Mouse (Mus musculus): ENCODE measurements around the gene Perp. TPM values are rescaled to one million over a fixed set of nuclear protein-coding genes. Genes with fewer than 3 reads are reported as not detected.

Perp gene
- polyA plus RNA-seq, 1 experiment from 2014 or later, result 237 TPM

- H3K27ac ChIP-seq (replicated peaks; ENCODE audit: low read depth, low read length), result no peak overlapping the region
- ATAC-seq (ENCODE audit: low read depth), result no peak
- 82% methylated on average over 6 of the region's 6 CpGs for WGBS
Measured at GRCm38 (mm10) chr10:18878111-18878510, 33.3 kb downstream of the Perp start.

GRCm38 (mm10) chr10:18879160-18879559, 34.3 kb downstream of the Perp start:
- Histone ChIP-seq H3K9me3 (ENCODE audit: control insufficient read depth, low read length) (no peaks in the 10 kb centered on the region), H3K27me3 (replicated peaks; ENCODE audit: control insufficient read depth, insufficient read depth, low read length) (no peaks in the 10 kb centered on the region), H3K36me3 (ENCODE audit: control insufficient read depth, insufficient read depth, low read length) (no peaks in the 10 kb centered on the region), H3K4me3 (ENCODE audit: low read depth, low read length) (no peak overlapping the region), H3K9ac (ENCODE audit: low read depth, low read length) (no peak overlapping the region), H3K4me2 (ENCODE audit: low read depth, low read length) (no peak overlapping the region), H3K27ac (replicated peaks; ENCODE audit: low read depth, low read length) (no peak overlapping the region), H3K4me1 (ENCODE audit: control insufficient read depth, insufficient read depth, low read length) (no peaks in the 10 kb centered on the region)
- no peak for ATAC-seq (ENCODE audit: low read depth)
- no peak for DNase-seq (ENCODE audit: low spot score)
- WGBS, result 74% methylated on average over 4 of the region's 4 CpGs

More at GRCm38 (mm10) chr10:18878111-18878510, 33.3 kb downstream of the Perp start:
- no peaks in the 10 kb centered on the region for H3K27me3 ChIP-seq (replicated peaks; ENCODE audit: control insufficient read depth, insufficient read depth, low read length)
- no peak overlapping the region for H3K4me3 ChIP-seq (ENCODE audit: low read depth, low read length)
- H3K4me2 ChIP-seq (ENCODE audit: low read depth, low read length), result no peak overlapping the region
- H3K4me1 ChIP-seq (ENCODE audit: control insufficient read depth, insufficient read depth, low read length), result no peaks in the 10 kb centered on the region
- no peaks in the 10 kb centered on the region for H3K36me3 ChIP-seq (ENCODE audit: control insufficient read depth, insufficient read depth, low read length)
- peak; percentile 38 for DNase-seq (ENCODE audit: low spot score)
- H3K9me3 ChIP-seq (ENCODE audit: control insufficient read depth, low read length), result no peaks in the 10 kb centered on the region
- no peak overlapping the region for H3K9ac ChIP-seq (ENCODE audit: low read depth, low read length)

DNA sequence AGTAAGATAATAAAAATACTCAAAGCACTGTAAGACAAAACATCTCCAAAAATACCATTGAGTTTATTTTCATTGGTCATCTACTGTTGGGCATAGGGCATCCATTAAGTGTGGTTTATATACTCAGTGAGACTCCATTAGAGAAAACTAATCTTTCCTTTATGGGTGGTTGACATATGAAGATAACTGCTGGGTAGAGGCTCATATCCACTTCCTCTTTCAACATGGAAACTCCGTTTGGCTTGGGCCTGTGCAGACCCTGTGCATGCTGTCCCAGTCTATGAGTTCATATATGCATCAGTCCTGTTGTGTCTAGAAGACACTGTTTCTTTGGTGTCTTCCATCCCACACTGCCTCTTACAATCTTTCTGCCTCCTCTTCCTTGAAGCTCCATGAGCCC, 34.9 kb downstream of the Perp start:
- 83% methylated on average over 1 of the region's 1 CpGs for WGBS

DNA sequence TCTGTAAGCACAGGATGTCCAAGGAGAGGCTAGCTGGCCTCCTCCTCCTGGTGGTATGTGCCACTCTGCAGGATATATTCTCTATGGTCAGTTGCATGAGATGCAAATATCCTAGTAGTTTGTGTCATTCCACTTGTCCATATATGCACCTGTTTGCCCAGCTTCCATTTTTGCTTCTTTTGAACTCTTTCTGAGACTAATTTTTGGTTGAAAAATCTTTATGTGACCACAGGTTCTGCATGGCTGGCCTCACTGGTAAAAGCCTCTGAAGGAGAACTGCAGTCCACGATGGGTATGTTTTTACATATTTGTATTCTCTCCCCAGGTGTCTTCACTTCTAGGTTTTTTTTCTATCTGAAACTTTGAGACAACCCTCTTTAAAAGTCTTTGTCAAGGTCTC, 37.4 kb downstream of the Perp start:
- no peaks in the 10 kb centered on the region for H3K36me3 ChIP-seq (ENCODE audit: control insufficient read depth, insufficient read depth, low read length)

More for the DNA sequence above, 34.9 kb downstream of the Perp start:
- Histone ChIP-seq H3K27ac (replicated peaks; ENCODE audit: low read depth, low read length) (no peak overlapping the region), H3K27me3 (replicated peaks; ENCODE audit: control insufficient read depth, insufficient read depth, low read length) (no peaks in the 10 kb centered on the region), H3K36me3 (ENCODE audit: control insufficient read depth, insufficient read depth, low read length) (no peaks in the 10 kb centered on the region), H3K4me1 (ENCODE audit: control insufficient read depth, insufficient read depth, low read length) (no peaks in the 10 kb centered on the region), H3K4me3 (ENCODE audit: low read depth, low read length) (no peak overlapping the region), H3K9me3 (ENCODE audit: control insufficient read depth, low read length) (no peaks in the 10 kb centered on the region), H3K4me2 (ENCODE audit: low read depth, low read length) (no peak overlapping the region), H3K9ac (ENCODE audit: low read depth, low read length) (no peak overlapping the region)
- DNase-seq (ENCODE audit: low spot score), result no peak
- no peak for ATAC-seq (ENCODE audit: low read depth)

GRCm38 (mm10) chr10:18886918-18887625, 42.3 kb downstream of the Perp start:
- ATAC-seq (ENCODE audit: low read depth) (no peak), DNase-seq (ENCODE audit: low spot score) (peak; percentile 49)
- Histone ChIP-seq H3K4me1 (ENCODE audit: control insufficient read depth, insufficient read depth, low read length) (no peaks in the 10 kb centered on the region), H3K36me3 (ENCODE audit: control insufficient read depth, insufficient read depth, low read length) (no peaks in the 10 kb centered on the region), H3K4me2 (ENCODE audit: low read depth, low read length) (no peak overlapping the region), H3K27me3 (replicated peaks; ENCODE audit: control insufficient read depth, insufficient read depth, low read length) (no peaks in the 10 kb centered on the region), H3K9me3 (ENCODE audit: control insufficient read depth, low read length) (no peaks in the 10 kb centered on the region), H3K4me3 (ENCODE audit: low read depth, low read length) (no peak overlapping the region), H3K9ac (ENCODE audit: low read depth, low read length) (no peak overlapping the region), H3K27ac (replicated peaks; ENCODE audit: low read depth, low read length) (no peak overlapping the region)
- 73% methylated on average over 4 of the region's 4 CpGs for WGBS

More for the DNA sequence above, 37.4 kb downstream of the Perp start:
- no peak overlapping the region for H3K9ac ChIP-seq (ENCODE audit: low read depth, low read length)
- H3K4me3 ChIP-seq (ENCODE audit: low read depth, low read length), result no peak overlapping the region
- H3K4me2 ChIP-seq (ENCODE audit: low read depth, low read length), result no peak overlapping the region
- DNase-seq (ENCODE audit: low spot score) (no peak), ATAC-seq (ENCODE audit: low read depth) (no peak)
- H3K27ac ChIP-seq (replicated peaks; ENCODE audit: low read depth, low read length), result no peak overlapping the region
- H3K4me1 ChIP-seq (ENCODE audit: control insufficient read depth, insufficient read depth, low read length), result no peaks in the 10 kb centered on the region
- WGBS, result 91% methylated on average over 1 of the region's 1 CpGs
- H3K27me3 ChIP-seq (replicated peaks; ENCODE audit: control insufficient read depth, insufficient read depth, low read length), result no peaks in the 10 kb centered on the region
- no peaks in the 10 kb centered on the region for H3K9me3 ChIP-seq (ENCODE audit: control insufficient read depth, low read length)

DNA sequence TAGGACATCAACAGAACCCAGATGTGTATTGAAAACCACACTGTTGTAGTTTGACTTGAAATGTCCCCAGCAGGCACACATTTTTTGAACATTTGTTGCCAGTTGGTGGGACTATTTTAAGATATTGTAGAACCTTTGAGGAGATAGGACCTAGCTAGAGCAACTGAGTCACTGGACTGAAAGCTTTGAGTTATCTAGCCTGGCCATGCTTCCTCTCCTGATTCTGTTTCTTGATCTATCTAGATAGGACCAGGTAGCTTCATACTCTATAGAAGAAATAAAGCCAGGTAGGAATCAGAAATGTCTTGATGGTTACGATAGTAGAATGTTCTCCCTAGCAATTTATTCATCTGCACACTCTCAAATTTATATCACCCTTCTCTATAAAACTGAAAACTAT, 43.9 kb downstream of the Perp start:
- ATAC-seq (ENCODE audit: low read depth) (no peak), DNase-seq (ENCODE audit: low spot score) (no peak)
- Histone ChIP-seq H3K27ac (replicated peaks; ENCODE audit: low read depth, low read length) (no peak overlapping the region), H3K9me3 (ENCODE audit: control insufficient read depth, low read length) (no peaks in the 10 kb centered on the region), H3K4me1 (ENCODE audit: control insufficient read depth, insufficient read depth, low read length) (no peaks in the 10 kb centered on the region), H3K36me3 (ENCODE audit: control insufficient read depth, insufficient read depth, low read length) (no peaks in the 10 kb centered on the region), H3K9ac (ENCODE audit: low read depth, low read length) (no peak overlapping the region), H3K27me3 (replicated peaks; ENCODE audit: control insufficient read depth, insufficient read depth, low read length) (no peaks in the 10 kb centered on the region), H3K4me3 (ENCODE audit: low read depth, low read length) (no peak overlapping the region), H3K4me2 (ENCODE audit: low read depth, low read length) (no peak overlapping the region)
- 100% methylated on average over 1 of the region's 1 CpGs for WGBS

DNA sequence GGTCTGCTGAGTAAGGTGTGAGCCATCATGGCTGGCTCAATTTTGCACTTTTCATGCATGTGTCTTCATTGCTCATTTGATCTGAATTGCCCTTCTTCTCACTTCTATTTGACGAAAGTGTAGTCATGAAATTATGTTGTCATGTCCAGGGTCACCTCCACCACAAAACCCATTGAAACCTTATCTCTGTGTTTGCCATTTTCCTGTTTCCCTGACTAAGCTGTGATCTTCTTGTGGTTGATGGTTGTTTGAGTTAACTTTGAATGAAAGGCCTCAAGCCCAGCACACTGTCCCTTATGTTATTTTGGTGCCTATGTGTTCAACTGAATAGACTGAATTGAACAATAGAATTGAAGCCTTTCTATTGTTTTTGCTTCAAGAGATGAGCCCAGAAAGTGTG, 44.4 kb downstream of the Perp start:
- no peaks in the 10 kb centered on the region for H3K9me3 ChIP-seq (ENCODE audit: control insufficient read depth, low read length)
- no peak for ATAC-seq (ENCODE audit: low read depth)
- no peaks in the 10 kb centered on the region for H3K36me3 ChIP-seq (ENCODE audit: control insufficient read depth, insufficient read depth, low read length)
- no peak for DNase-seq (ENCODE audit: low spot score)
- 79% methylated on average over 1 of the region's 1 CpGs for WGBS
- no peak overlapping the region for H3K4me3 ChIP-seq (ENCODE audit: low read depth, low read length)
- H3K27ac ChIP-seq (replicated peaks; ENCODE audit: low read depth, low read length), result no peak overlapping the region
- no peak overlapping the region for H3K9ac ChIP-seq (ENCODE audit: low read depth, low read length)
- no peak overlapping the region for H3K4me2 ChIP-seq (ENCODE audit: low read depth, low read length)
- H3K27me3 ChIP-seq (replicated peaks; ENCODE audit: control insufficient read depth, insufficient read depth, low read length), result no peaks in the 10 kb centered on the region
- H3K4me1 ChIP-seq (ENCODE audit: control insufficient read depth, insufficient read depth, low read length), result no peaks in the 10 kb centered on the region

GRCm38 (mm10) chr10:18891110-18891509, 46.3 kb downstream of the Perp start:
- H3K27me3 ChIP-seq (replicated peaks; ENCODE audit: control insufficient read depth, insufficient read depth, low read length), result no peaks in the 10 kb centered on the region
- H3K27ac ChIP-seq (replicated peaks; ENCODE audit: low read depth, low read length), result no peak overlapping the region
- no peak overlapping the region for H3K9ac ChIP-seq (ENCODE audit: low read depth, low read length)
- no peaks in the 10 kb centered on the region for H3K9me3 ChIP-seq (ENCODE audit: control insufficient read depth, low read length)
- H3K4me3 ChIP-seq (ENCODE audit: low read depth, low read length), result no peak overlapping the region
- no peak for DNase-seq (ENCODE audit: low spot score)
- no peaks in the 10 kb centered on the region for H3K36me3 ChIP-seq (ENCODE audit: control insufficient read depth, insufficient read depth, low read length)
- no peak overlapping the region for H3K4me2 ChIP-seq (ENCODE audit: low read depth, low read length)
- ATAC-seq (ENCODE audit: low read depth), result no peak
- no peaks in the 10 kb centered on the region for H3K4me1 ChIP-seq (ENCODE audit: control insufficient read depth, insufficient read depth, low read length)

DNA sequence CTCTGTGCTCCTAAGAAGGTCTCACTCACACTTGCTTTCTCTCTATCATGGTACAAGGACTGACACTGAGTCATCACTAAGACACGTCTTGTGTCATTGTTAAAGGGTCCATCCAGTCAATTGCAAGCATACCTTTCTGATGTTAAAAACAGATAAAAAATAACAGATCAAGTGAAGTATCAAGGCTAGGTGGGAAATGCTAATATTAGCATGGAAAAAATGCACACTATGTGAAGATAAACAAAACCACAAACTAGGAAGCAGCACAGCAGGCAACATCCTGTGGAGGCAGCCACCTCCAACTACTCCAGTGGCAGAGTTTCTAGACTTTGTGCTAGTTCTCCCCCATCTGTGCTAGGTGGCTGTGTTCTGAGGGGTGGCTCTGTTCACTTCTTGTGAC, 47.3 kb downstream of the Perp start:
- no peaks in the 10 kb centered on the region for H3K27me3 ChIP-seq (replicated peaks; ENCODE audit: control insufficient read depth, insufficient read depth, low read length)
- no peak overlapping the region for H3K4me3 ChIP-seq (ENCODE audit: low read depth, low read length)
- no peaks in the 10 kb centered on the region for H3K4me1 ChIP-seq (ENCODE audit: control insufficient read depth, insufficient read depth, low read length)
- DNase-seq (ENCODE audit: low spot score) (no peak), ATAC-seq (ENCODE audit: low read depth) (no peak)
- no peak overlapping the region for H3K4me2 ChIP-seq (ENCODE audit: low read depth, low read length)
- no peaks in the 10 kb centered on the region for H3K9me3 ChIP-seq (ENCODE audit: control insufficient read depth, low read length)
- no peak overlapping the region for H3K27ac ChIP-seq (replicated peaks; ENCODE audit: low read depth, low read length)
- H3K9ac ChIP-seq (ENCODE audit: low read depth, low read length), result no peak overlapping the region
- WGBS, result 73% methylated on average over 1 of the region's 1 CpGs
- H3K36me3 ChIP-seq (ENCODE audit: control insufficient read depth, insufficient read depth, low read length), result no peaks in the 10 kb centered on the region

Measured in embryonic facial prominence, embryonic 14.5 days (tissue).